Mouse (Mus musculus) forelimb bud, embryonic 11.5 days (tissue): ENCODE measurements around the gene Cltc.
"Not testable (repeated sequence)": the region's sequence is repeated elsewhere in the genome, so short reads cannot be mapped to it uniquely, and the experiment has no call there.

ENCODE experiments used
- DNase-seq: peaks from one replicate; pipeline ENCODE4 v3.0.0-alpha.2; 2012; ENCODE audit warnings: low read depth, low spot score

The Cltc gene

GRCm38 (mm10) chr11:86757480-86758371 lies at the start of gene Cltc:
TSS of gene Cltc (minus strand) at chr11:86757565.
- peak; percentile 98 for DNase-seq

GRCm38 (mm10) chr11:86807001-86807477 lies 49.7 kb upstream of the Cltc start:
- DNase-seq: peak; percentile 69

GRCm38 (mm10) chr11:86794161-86794560 lies 36.8 kb upstream of the Cltc start:
- no peak for DNase-seq

- not testable (repeated sequence) for DNase-seq
Measured at GRCm38 (mm10) chr11:86787436-86787835, 30.1 kb upstream of the Cltc start.

- DNase-seq: no peak
Measured at GRCm38 (mm10) chr11:86785767-86786166, 28.4 kb upstream of the Cltc start.

GRCm38 (mm10) chr11:86769884-86770283 lies 12.5 kb upstream of the Cltc start:
- no peak for DNase-seq

- DNase-seq: no peak
Measured at GRCm38 (mm10) chr11:86764501-86764900, 7.1 kb upstream of the Cltc start.

GRCm38 (mm10) chr11:86763127-86763526 lies 5.8 kb upstream of the Cltc start:
- not testable (repeated sequence) for DNase-seq

GRCm38 (mm10) chr11:86760357-86760756 lies 3.0 kb upstream of the Cltc start:
- DNase-seq: no peak

GRCm38 (mm10) chr11:86759886-86760285 lies 2.5 kb upstream of the Cltc start:
- DNase-seq: no peak

GRCm38 (mm10) chr11:86759226-86759625 lies 1.9 kb upstream of the Cltc start:
- no peak for DNase-seq

GRCm38 (mm10) chr11:86758559-86758958 lies 1.2 kb upstream of the Cltc start:
- DNase-seq: no peak

- DNase-seq: no peak
Measured at GRCm38 (mm10) chr11:86757142-86757479, 254 bp downstream of the Cltc start.

- peak; percentile 26 for DNase-seq
Measured at GRCm38 (mm10) chr11:86756156-86757141, 916 bp downstream of the Cltc start.

GRCm38 (mm10) chr11:86752404-86752803 lies 5.0 kb downstream of the Cltc start:
- no peak for DNase-seq

- no peak for DNase-seq
Measured at GRCm38 (mm10) chr11:86751010-86751409, 6.4 kb downstream of the Cltc start.

GRCm38 (mm10) chr11:86749776-86750423 lies 7.5 kb downstream of the Cltc start:
- DNase-seq: no peak

GRCm38 (mm10) chr11:86745634-86746404 lies 11.5 kb downstream of the Cltc start:
- no peak for DNase-seq

GRCm38 (mm10) chr11:86742605-86743004 lies 14.8 kb downstream of the Cltc start:
- no peak for DNase-seq

GRCm38 (mm10) chr11:86741505-86741904 lies 15.9 kb downstream of the Cltc start:
- no peak for DNase-seq

GRCm38 (mm10) chr11:86739470-86739869 lies 17.9 kb downstream of the Cltc start:
- no peak for DNase-seq
